Mouse (Mus musculus) Muller cell, postnatal 12 days (primary cell): Measurements from ENCODE around the gene Gpank1.

Experiments used
- DNase-seq: peaks from one replicate; pipeline ENCODE4 v3.0.0-alpha.2; 2015; ENCODE audit errors: inconsistent ontology term

Gpank1 gene

DNA sequence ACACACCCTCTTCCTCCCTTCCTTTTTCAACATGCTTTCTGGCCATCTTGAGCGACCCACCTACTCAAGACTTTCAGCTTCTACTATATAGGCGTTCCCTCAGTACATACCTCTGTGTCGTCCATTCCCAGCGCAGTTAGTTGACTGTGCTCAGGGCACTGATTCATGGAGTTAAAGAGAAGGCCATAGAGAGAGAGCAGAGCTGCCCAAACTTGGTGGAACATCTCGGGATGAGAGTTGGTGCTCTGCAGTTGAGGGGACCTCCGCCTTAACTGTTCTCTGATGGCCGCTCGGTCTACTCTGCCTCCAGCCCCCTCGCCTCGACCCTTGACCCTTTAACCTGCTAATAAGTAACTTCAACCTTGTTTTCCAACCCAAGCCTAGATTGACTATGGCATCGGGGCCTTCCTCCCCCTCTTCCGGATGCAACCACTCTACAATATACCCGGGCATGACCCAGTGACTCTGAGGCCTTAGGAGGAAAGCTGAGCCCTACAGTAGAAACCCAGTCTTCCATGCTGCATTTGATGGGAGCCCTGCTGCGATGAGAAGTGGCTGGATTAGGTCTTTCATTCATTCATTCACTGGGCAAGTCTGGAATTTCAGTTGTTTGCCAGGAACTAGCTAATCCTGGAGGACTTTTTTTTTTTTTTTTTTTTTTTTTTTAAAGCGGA, 10.4 kb downstream of the Gpank1 start, which contains the start of gene Apom:
Gene Apom, minus strand, starts transcription at position 551 of the 674 bp plus-strand sequence.
- DNase-seq, result no peak

DNA sequence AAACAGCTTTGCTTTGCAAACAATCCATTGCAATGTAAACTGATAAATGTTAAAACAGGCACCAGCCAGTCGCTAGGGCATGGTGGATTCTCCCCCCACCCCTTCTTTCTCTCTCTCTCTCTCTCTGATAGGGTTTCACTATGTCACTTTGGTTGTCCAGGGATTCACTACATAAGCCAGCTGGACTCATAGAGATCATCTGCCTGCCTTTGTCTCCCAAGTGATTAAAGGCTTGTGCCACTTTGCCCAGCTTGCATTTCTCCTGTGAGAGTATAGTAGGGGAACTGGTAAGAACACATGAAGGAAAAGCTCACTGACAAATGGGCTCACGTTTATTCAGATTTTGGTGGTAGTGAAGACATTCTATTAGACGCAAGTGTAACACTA, 10.9 kb downstream of the Gpank1 start:
- DNase-seq, result no peak

DNA sequence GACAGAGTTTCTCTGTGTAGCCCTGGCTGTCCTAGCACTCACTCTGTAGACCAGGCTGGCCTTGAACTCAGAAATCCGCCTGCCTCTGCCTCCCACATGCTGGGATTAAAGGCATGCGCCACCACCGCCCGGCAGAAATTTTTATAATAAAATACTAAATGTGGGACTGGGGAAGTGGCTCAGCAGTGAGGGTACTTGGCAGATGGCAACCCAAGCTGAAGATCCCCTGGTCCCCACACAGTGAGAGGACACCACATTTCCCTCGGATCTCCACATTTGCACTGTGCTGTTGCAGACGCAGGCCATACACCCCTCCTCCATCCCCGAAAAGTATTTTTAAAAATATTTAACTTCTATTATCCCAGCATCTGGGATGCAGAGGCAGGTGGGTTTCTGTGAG, 12.3 kb downstream of the Gpank1 start:
- no peak for DNase-seq

DNA sequence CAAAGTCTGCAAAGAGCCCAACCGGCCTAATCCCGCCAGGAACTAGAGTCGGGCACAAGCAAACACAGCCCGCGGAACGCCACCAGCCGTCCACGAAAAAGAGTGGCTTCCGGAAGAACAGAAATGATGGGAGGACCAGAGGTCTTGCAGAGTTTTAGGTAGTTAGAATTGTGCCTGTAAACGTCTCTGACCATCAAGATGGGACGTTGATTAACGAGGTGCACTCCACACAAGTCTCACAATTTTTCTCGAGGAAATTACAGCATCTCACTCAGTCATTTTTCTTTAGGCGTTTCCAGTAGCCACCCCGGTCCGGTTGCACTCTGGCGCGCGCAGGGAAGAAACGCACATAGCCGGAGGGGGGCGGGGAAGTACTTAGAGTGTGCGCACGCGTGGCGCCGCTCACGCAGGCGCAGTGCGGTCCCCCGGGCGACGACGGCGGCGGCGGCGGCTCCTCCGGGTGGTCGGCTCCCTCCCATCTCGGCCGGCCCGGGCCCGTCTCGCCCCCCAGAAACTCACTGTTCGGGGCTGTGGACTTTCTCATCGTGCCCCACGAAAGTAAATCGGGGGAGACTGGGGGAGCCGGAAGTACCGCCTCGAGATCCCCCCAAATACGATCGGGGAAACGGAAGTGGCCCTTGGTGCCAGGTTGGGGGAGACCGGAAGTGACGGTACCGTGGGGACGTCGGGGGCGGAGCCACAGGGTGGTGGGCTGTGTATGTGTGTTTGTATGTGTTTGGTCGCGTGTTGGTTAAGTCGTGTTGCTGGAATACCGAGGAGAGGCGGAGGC, 13.7 kb downstream of the Gpank1 start, which contains the start of gene Bag6:
Gene Bag6, plus strand, starts transcription at position 378 of the 790 bp plus-strand sequence.
- DNase-seq, result peak; percentile 99

DNA sequence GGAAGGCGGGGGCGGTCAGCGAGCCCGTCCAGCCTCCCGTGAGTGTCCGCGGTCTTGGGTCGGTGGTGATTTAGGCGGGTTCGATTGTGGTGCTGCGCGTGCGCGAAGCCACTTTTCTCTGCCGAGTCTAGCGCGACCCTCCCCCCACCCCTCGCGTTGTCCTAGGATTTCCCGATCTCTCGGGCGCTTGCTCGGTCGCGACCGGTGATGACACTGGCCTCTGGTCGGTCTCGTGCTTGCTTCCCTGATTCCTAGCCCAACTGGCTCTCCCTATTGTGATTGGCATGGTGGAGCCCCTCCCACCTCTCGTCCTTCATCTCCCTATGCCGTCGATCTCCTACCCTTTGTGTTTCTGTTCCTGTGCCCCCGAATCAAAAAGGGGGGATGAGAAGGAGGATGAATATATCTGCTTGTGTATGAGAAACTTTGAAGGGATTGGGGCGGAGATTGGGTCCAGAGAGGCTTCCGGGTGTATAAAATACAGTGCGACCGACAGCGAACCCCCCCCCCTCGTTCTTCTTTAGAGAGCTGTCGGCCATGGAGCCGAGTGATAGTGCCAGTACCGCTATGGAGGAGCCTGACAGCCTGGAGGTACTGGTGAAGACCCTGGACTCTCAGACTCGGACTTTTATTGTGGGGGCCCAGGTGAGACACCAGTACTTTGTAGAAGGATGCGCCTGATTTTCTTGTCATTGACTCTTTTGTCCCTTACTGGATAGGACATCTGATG, 14.5 kb downstream of the Gpank1 start:
- no peak for DNase-seq

DNA sequence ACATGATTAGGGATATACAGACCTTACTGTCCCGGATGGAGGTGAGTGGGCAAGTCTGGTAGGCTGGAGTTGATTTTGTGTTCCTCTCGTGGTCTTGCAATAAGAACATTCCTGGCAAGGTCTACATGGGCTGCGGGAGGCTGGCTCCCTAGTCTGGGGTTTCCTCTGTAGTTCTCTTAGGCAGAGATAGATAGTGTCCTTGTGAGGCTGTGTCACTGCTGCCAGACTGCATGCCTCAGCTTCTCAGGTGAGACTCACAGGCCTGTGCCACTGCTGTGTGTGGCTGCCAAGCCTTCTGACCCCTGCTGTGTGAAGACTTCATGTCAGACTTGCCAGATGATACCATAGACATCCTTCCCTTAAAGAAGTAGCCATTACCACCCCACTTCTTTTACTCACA, 18.0 kb downstream of the Gpank1 start:
- no peak for DNase-seq

DNA sequence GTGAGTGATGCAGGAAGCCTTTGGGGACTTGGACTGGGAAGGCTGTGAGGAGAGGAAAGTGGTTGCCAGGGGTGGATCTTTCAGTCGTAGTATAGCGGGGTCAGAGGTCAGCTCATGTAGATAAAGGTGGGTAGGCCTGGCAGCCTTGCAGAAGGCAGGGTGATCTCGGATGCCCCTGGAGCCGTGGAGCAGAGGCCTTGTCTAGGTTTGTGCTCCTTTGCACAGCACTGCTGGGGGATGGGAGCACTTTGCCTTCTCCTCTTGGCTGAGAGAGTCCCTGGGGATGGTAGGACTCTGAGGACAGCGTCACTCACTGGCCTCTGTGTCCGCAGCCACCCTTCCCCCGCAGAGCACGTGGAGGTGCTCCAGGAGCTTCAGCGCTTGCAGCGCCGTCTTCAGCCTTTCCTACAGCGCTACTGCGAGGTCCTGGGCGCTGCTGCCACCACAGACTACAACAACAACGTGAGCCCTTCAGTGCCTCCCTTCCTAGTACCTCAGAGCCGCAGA, 19.3 kb downstream of the Gpank1 start:
- no peak for DNase-seq

DNA sequence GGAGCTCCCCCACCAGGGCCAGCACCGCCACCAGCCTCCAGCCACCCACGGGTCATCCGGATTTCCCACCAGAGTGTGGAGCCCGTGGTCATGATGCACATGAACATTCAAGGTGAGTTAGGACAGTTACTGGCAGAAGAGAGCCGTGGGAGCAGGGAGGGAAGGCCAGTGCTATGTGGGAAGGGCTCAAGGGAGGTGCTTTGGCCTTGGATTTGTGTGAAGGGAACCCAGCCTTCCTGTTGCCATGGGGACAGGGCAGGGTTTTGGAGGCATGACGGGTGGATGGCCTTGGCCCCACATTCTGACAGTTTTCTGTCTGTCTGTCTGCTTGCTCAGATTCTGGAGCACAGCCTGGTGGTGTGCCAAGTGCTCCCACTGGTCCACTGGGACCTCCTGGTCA, 20.7 kb downstream of the Gpank1 start:
- no peak for DNase-seq

DNA sequence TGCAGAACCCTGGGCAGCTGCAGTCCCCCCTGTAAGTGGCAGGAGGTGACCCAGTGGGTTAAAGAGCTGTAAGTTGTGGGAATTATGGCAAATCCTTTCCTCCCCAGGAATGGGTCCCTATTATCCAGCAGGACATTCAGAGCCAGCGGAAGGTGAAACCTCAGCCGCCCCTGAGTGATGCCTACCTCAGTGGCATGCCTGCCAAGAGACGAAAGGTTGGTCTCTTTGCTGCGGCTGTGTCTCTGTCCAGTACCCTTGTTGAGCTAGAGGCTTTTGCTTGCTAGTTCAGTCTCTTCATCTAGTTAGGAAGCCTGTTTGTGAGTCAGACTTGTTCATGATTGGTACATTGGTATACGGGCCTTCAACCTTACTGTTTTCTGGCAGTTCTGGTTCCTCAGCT, 24.9 kb downstream of the Gpank1 start:
- DNase-seq, result no peak

DNA sequence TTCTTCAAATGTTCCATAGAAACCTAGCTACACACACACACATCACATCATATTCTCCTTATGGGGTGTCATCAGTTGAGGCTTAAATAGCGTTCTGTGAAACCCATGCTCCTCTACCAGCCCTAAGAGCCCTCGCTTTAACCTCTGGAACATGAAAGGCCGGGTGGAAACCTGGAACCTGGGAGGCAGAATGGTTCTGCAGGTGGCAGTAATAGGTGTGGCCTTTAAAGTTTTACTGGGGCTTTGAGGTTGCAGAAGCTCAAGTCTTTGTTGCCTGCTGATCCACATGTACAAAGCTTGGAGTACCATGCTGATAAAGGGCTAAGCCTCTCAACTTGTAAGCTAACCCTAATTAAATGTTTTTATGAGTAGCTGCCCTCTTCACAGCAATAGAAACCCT, 26.1 kb downstream of the Gpank1 start:
- DNase-seq, result no peak

DNA sequence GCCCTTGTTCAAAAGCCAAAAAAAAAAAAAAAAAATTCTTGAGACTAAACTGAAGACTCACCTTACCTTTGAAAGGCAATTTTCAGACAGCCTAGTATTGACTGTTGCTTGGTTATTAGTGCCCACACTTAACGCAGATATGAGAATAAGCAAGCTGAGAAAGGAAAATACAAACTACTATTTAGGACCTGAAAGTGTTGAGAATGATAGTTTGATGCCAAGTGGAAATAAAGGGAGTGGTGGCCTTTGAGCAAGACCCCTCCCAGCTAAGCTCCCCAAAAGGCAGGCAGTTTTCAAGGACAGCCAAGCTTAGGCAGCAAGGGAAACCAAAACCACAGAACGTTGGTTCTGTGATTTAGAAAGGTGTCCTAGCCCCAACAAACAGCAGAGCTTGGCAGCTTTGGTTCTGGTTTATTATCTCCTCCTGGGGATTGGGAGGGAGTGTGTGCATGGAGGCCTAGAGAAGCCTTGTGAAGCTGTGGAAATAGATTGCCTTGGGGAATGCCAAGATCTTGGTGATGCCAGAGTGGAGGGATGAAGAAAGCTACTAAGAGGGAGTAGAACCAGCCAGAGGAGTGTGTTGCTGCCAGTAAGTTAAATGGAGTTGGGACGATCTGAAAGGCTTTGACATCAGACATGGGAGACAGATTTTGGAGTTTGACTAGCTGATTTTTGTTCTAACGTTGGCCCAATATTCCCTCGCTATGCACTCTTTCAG, 26.8 kb downstream of the Gpank1 start:
- DNase-seq, result no peak

DNA sequence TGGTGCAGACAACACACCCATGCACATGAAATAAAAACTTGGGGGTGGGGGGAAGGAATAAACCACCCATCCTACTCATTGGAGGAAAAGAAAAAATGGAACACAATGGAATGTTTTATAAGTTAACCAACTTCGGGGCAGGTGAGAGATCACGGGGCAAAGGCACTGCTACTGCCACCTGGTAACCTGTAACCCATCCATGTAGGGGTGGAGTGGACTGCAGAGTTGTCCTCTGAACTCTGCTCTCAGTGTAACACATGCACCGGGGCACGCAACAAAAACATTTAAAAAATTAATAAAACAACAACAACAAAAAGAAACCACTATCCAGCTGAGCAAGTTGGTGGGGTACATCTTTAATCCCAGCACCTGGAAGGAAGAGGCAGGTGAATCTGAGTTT, 30.9 kb downstream of the Gpank1 start:
- DNase-seq, result no peak

DNA sequence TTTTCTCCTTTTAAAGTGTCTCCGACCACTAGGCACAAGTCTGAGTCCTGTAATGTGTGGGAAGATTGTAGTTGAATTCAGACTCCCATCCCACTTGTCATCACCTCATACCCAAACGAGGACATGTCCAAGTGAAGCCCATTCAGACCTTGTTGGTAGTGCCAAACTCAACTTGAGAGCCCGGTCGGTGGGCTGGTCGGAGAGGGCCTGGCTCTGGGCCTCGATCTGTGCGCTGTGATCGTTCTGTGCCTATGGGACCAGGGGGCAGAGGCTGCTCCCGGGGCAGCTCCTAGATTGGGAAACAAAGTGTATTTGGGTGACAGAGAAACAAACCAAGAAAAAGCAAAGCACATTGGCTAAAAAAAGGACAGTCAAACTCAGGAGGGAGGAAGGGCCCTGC, 31.8 kb downstream of the Gpank1 start:
- DNase-seq, result no peak

DNA sequence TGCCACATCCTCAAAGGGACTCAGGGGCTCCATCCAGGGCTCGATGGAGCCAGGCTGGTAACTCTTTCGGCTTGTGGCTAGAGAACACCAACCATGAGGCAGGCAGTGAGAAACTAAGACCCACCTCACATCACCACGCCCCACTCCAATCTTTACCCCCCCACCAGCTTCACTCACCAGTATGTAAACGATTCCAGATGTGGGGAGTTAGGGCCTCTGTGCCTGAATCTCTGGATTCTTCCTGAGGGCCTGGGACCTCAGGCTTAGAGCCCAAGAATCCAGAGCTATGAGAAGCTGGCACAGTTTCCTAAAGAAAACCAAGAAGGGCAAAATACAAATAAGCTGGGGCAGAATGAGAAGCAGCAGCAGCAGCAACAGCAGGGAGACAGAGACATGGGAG, 32.7 kb downstream of the Gpank1 start:
- DNase-seq, result no peak

DNA sequence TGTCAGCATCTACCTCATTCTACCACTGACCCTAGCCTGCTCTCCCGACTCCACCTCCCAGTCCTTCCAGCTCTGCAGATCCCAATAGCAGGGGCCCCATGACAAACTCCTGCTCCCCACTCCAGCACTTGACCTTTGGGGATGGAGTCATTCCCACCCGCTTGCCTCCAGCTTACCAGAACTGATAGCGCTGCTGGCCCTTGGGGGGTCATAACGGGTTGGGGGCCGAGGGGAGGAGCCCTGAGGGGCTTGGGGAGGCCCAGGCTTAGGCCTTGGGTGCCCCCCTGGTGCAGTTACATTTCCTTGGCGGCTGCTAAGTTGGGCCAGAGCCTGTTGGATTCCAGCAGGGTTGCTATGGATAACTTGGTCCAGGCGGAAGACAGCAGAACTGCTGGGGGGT, 33.4 kb downstream of the Gpank1 start:
- DNase-seq, result no peak

DNA sequence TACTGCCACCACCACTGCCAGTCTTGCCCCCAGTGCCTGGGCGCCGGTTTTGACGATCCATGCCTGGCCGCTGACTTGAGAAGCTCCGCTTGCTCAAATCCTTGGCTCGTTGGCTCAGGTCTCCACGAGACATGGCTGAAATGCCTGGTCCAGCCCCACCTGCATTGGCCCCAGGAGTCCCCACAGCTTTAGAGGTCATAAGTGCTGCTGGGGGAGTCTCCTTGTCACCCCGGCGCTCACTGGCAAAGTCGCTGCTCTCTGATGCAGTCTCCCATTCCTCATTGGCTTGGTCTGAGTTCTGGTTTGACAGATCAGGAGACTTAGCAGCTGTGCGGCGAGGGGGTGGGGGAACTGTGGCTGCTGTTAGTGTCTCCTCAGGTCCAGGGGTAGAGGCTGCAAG, 34.2 kb downstream of the Gpank1 start:
- no peak for DNase-seq

DNA sequence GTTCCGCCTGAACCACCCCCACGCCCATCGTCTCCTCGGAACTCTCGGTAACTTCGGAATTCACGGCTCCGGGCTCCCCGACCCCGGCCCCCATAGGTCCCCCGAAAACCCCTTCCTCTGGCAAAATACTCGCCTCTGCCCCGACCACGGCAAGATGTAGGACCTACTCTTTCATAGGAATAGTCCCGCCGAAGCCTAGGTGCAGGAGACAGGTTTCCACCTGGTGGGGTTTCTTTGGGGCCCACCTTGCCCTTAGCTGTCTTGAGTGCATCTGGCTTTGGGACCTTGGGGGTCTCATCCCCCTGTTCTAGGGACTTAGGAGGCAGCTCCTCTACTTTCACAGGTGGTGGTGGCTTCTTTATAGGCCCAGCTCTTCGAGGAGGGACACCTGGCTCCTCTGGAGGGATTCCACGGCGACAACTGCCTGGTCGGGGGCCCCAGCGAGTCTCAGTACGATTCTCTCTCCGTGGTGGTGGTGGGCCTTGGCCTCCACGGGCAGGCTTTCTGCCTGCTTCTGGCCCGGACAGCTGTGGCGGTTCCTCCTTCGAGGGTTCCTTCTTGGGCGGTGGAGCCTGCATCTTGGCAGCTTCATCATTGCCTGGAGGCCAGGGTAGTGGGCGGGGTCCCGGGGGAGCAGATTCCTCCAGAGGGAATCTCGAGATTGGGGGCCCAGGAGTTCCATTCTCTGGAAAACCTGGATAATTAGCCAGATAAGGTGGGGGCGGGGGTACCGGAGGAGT, 35.4 kb downstream of the Gpank1 start:
- no peak for DNase-seq

DNA sequence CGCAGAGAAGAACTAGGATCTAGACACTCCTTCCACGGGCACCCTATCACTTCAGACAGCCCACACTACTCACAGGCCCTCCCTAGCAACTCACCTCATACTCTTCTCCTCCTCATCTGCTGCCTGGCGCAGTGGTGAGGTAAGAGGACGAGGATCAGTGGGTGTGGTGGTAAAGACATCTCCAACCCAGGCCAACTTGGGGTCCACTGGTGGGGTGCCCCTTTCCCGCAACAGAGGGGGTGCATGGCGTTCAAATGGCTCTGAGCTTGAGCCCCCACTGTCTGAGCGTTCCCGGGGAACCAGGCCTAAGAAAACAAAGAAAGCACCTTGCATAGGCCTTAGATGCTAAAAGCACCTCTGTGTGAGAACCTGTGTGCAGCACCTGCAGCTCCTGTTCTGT, 36.0 kb downstream of the Gpank1 start:
- DNase-seq, result no peak

DNA sequence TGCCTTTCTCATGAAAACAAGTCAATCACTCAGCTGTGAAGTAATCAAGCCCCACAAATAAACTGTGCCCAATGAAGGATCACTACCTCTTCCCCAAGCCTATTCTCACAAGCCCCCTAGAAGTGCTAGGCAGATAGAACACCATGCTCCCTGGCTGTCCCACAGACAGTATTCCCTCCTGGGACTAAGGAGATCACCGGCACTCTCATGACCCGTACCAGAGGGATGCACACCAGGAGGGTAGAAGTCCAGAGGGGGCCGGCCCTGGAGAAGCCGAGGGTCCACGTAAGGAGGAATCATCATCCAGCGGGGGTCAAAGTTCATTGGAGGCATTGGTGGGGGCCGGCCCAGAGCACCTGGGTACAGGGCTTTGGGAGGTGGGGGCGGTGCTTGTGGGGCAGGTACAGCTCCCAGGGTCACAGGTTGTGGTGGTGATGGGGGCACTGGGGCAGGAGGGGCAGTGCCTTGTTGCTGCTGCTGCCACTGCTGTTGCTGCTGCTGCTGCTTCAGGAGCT, 36.5 kb downstream of the Gpank1 start:
- DNase-seq, result no peak

DNA sequence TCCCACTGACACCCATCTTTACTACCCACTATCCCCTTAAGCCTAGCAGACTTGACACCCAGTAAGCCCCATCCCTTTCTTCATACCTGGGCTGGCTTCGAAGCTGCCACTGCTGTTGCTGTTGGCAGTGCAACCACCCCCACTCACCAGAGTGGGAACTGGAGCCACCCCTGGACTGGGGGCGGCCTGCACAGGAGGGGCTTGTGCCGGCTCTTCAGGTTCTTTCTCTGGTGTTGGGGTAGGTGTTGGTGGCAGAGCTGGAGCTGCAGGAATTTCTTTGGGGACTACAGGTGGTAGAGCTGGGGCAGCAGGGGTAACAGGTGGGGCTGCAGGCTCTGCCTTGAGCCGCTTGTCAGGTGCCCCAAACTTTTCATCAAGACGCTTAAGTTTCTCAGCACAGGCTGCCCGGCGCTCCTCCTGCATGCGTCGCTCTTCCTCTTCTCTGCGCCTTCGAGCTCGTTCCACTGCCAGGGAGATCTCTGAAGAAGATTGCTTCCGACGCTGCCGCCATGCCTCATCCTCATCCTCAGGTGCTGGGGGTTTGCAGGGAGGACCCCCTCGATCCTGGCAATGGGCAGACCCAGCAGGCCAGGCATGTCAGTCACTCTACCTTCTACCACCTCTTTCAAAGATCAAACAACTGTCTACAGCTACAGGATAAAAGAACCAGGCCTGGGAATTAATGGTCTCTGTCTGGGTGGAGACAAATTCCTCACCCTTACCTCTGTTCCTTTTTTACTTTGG, 37.8 kb downstream of the Gpank1 start:
- no peak for DNase-seq
